Mouse (Mus musculus): ENCODE data around the gene Plppr2. TPM values are rescaled to one million over a fixed set of nuclear protein-coding genes. Genes with fewer than 3 reads are reported as not detected.

Gene Plppr2
- polyA plus RNA-seq, 1 experiment from 2014 or later: 9.5 TPM

GRCm38 (mm10) chr9:21923490-21924098 is 13.2 kb upstream of the Plppr2 start:
- 71% methylated on average over 3 of the region's 3 CpGs for WGBS
- no peak overlapping the region for H3K27ac ChIP-seq (replicated peaks)

DNA sequence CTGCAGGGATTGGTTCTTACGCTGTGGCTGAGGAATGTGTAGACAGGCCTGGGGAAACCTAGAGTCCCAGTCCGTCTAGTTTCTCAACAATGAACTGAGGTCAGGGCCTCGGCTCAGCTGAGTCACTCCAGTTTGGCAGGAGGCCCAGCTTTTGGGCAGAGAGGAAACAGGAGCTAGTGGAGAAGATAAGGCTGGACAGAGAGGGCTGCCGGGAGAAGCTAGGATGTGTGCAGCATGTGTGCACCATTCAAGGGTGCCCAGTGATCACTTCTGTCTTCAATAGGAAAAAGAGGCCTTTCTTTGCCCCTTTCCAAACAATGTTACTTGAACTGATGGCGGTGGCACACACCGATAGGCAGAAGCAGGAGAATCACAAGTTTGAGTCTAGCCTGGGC is 12.7 kb upstream of the Plppr2 start:
- 82% methylated on average over 6 of the region's 6 CpGs for WGBS
- Histone ChIP-seq H3K9me3 (no peaks in the 10 kb centered on the region), H3K4me3 (no peak overlapping the region), H3K27ac (replicated peaks) (no peak overlapping the region), H3K4me1 (peaks cover 17% of the 10 kb centered on the region), H3K27me3 (replicated peaks; ENCODE audit: low read depth, poor library complexity, severe bottlenecking) (no peaks in the 10 kb centered on the region), H3K36me3 (replicated peaks) (peaks cover 22% of the 10 kb centered on the region; the same call in 1 of the 2 replicates)
- no peak for DNase-seq (ENCODE audit: low spot score)

More at GRCm38 (mm10) chr9:21923490-21924098, 13.2 kb upstream of the Plppr2 start:
- H3K27me3 ChIP-seq (replicated peaks; ENCODE audit: low read depth, poor library complexity, severe bottlenecking): no peaks in the 10 kb centered on the region
- no peaks in the 10 kb centered on the region for H3K9me3 ChIP-seq
- no peak overlapping the region for H3K4me3 ChIP-seq
- H3K36me3 ChIP-seq (replicated peaks): peaks cover 22% of the 10 kb centered on the region; the same call in 1 of the 2 replicates
- peaks cover 17% of the 10 kb centered on the region for H3K4me1 ChIP-seq
- no peak for DNase-seq (ENCODE audit: low spot score)

DNA sequence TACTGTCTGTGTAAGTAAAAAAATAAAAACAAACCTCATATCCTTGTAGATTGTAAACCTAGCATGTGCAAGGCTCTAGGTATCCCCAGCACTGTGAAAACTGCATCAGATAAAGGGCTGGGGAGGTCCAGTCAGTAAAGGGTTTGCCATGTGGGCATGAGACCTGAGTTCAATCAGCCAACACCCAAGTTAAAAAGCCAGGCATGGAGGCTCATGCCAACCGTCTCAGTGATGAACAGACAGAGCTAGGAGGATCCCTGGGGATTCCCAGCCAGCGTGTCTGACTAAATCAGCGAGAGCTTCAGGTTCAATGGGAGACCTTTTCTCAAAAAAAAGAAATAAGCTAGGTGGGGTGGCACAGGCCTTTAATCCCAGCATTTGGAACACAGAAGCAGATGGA is 11.8 kb upstream of the Plppr2 start:
- H3K4me3 ChIP-seq: no peak overlapping the region
- WGBS: 91% methylated on average over 3 of the region's 3 CpGs
- H3K9me3 ChIP-seq: no peaks in the 10 kb centered on the region
- no peaks in the 10 kb centered on the region for H3K27me3 ChIP-seq (replicated peaks; ENCODE audit: low read depth, poor library complexity, severe bottlenecking)
- no peak for DNase-seq (ENCODE audit: low spot score)
- H3K4me1 ChIP-seq: peaks cover 17% of the 10 kb centered on the region
- H3K36me3 ChIP-seq (replicated peaks): peaks cover 22% of the 10 kb centered on the region; the same call in 1 of the 2 replicates
- no peak overlapping the region for H3K27ac ChIP-seq (replicated peaks)

GRCm38 (mm10) chr9:21925506-21925905 is 11.3 kb upstream of the Plppr2 start:
- Histone ChIP-seq H3K27me3 (replicated peaks; ENCODE audit: low read depth, poor library complexity, severe bottlenecking) (no peaks in the 10 kb centered on the region), H3K4me3 (no peak overlapping the region), H3K36me3 (replicated peaks) (peaks cover 22% of the 10 kb centered on the region; the same call in 1 of the 2 replicates), H3K27ac (replicated peaks) (no peak overlapping the region), H3K4me1 (peaks cover 17% of the 10 kb centered on the region), H3K9me3 (no peaks in the 10 kb centered on the region)
- no peak for DNase-seq (ENCODE audit: low spot score)
- WGBS: 97% methylated on average over 1 of the region's 1 CpGs

DNA sequence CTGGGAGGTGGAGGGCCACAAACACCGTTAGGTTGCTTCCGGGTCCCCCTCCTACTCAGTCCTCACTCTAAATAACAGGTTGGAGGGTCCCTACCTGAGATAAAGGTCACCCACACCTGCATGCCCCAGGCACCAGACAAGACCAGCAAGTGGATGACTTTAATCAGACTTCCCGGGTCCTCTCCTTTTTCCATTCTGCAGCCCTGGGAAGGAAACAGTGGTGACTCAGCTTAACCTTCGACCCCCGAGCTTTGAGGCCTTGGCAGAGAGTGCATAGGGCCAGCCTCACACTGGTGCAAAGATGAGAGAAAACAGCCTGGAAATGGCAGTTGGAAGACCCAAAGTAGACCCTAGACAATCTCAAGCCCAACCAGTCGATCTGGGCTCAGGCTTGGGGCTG is 10.7 kb upstream of the Plppr2 start:
- Histone ChIP-seq H3K9me3 (no peaks in the 10 kb centered on the region), H3K4me1 (peaks cover 17% of the 10 kb centered on the region), H3K4me3 (peak overlapping the region; percentile 63), H3K27ac (replicated peaks) (no peak overlapping the region), H3K27me3 (replicated peaks; ENCODE audit: low read depth, poor library complexity, severe bottlenecking) (no peaks in the 10 kb centered on the region), H3K36me3 (replicated peaks) (peaks cover 22% of the 10 kb centered on the region; the same call in 1 of the 2 replicates)
- WGBS: 76% methylated on average over 6 of the region's 6 CpGs
- DNase-seq (ENCODE audit: low spot score): no peak

- peaks cover 19% of the 10 kb centered on the region; the same call in 1 of the 2 replicates for H3K36me3 ChIP-seq (replicated peaks)
- no peaks in the 10 kb centered on the region for H3K9me3 ChIP-seq
- H3K4me1 ChIP-seq: peaks cover 17% of the 10 kb centered on the region
- 5% methylated on average over 6 of the region's 6 CpGs for WGBS
- H3K27ac ChIP-seq (replicated peaks): peak overlapping the region; percentile 81
- H3K4me3 ChIP-seq: peak overlapping the region; percentile 63
- DNase-seq (ENCODE audit: low spot score): no peak
- no peaks in the 10 kb centered on the region for H3K27me3 ChIP-seq (replicated peaks; ENCODE audit: low read depth, poor library complexity, severe bottlenecking)
Observed at GRCm38 (mm10) chr9:21926784-21927183, 10.0 kb upstream of the Plppr2 start.

DNA sequence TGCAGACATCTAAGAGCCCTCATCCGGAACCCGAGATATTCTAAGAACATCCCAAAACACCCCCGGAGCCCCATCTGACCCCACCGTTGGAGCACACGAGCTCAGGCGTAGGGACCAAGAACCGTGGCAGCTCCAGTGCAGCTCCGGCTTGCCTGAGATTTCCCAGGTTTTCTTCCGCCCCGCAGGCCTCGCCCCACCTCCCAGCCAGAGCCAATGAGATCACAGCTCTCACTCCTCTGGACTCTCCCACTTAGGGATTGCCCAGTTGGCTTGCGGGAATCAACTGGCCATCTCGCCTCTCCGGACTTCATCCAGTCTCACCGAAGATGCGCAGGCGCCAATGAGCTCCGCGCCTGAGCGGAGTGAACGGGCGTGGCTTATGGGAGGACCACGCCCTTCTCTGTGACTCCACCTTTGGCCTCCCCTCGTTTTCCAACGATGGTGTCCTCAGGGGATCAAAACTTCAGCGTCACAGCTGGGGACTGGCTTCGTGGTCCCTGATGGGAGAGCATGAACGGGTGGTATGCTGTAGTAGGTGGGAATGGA is 9.6 kb upstream of the Plppr2 start, which contains the start of the genes Ccdc159 and Tmem205:
Gene Ccdc159 (plus strand): TSS at position 264 of the 546 bp plus-strand sequence.
Gene Tmem205 (minus strand): TSS at position 349 of the 546 bp plus-strand sequence.
- H3K36me3 ChIP-seq (replicated peaks): peaks cover 17% of the 10 kb centered on the region; the same call in 1 of the 2 replicates
- H3K4me3 ChIP-seq: peak within 1 kb of the TSS; percentile 63
- peak within 1 kb of the TSS; percentile 81 for H3K27ac ChIP-seq (replicated peaks)
- no peaks in the 10 kb centered on the region for H3K27me3 ChIP-seq (replicated peaks; ENCODE audit: low read depth, poor library complexity, severe bottlenecking)
- under 1% methylated on average over 28 of the region's 28 CpGs for WGBS
- peak; percentile 96 for DNase-seq (ENCODE audit: low spot score)
- H3K4me1 ChIP-seq: peaks cover 17% of the 10 kb centered on the region
- H3K9me3 ChIP-seq: no peaks in the 10 kb centered on the region

GRCm38 (mm10) chr9:21929208-21929607 is 7.6 kb upstream of the Plppr2 start:
- peaks cover 12% of the 10 kb centered on the region for H3K27me3 ChIP-seq (replicated peaks; ENCODE audit: low read depth, poor library complexity, severe bottlenecking)
- H3K4me1 ChIP-seq: peaks cover 17% of the 10 kb centered on the region
- 80% methylated on average over 3 of the region's 3 CpGs for WGBS
- no peak overlapping the region for H3K27ac ChIP-seq (replicated peaks)
- H3K36me3 ChIP-seq (replicated peaks): peaks cover 12% of the 10 kb centered on the region; the same call in 1 of the 2 replicates
- H3K4me3 ChIP-seq: no peak overlapping the region
- DNase-seq (ENCODE audit: low spot score): no peak
- H3K9me3 ChIP-seq: no peaks in the 10 kb centered on the region

GRCm38 (mm10) chr9:21932006-21932405 is 4.8 kb upstream of the Plppr2 start:
- H3K4me1 ChIP-seq: peaks cover 16% of the 10 kb centered on the region
- no peak overlapping the region for H3K4me3 ChIP-seq
- no peaks in the 10 kb centered on the region for H3K9me3 ChIP-seq
- no peaks in the 10 kb centered on the region for H3K36me3 ChIP-seq (replicated peaks)
- no peak overlapping the region for H3K27ac ChIP-seq (replicated peaks)
- no peak for DNase-seq (ENCODE audit: low spot score)
- WGBS: 66% methylated on average over 2 of the region's 2 CpGs
- peaks cover 21% of the 10 kb centered on the region for H3K27me3 ChIP-seq (replicated peaks; ENCODE audit: low read depth, poor library complexity, severe bottlenecking)

- no peak overlapping the region for H3K27ac ChIP-seq (replicated peaks)
- no peaks in the 10 kb centered on the region for H3K36me3 ChIP-seq (replicated peaks)
- peaks cover 21% of the 10 kb centered on the region for H3K27me3 ChIP-seq (replicated peaks; ENCODE audit: low read depth, poor library complexity, severe bottlenecking)
- no peak for DNase-seq (ENCODE audit: low spot score)
- no peaks in the 10 kb centered on the region for H3K9me3 ChIP-seq
- 55% methylated on average over 12 of the region's 12 CpGs for WGBS
- no peak overlapping the region for H3K4me3 ChIP-seq
- H3K4me1 ChIP-seq: peaks cover 18% of the 10 kb centered on the region
Observed at GRCm38 (mm10) chr9:21932445-21933137, 4.2 kb upstream of the Plppr2 start.

GRCm38 (mm10) chr9:21934021-21934420 is 2.8 kb upstream of the Plppr2 start:
- no peak for DNase-seq (ENCODE audit: low spot score)
- H3K27ac ChIP-seq (replicated peaks): no peak overlapping the region
- no peaks in the 10 kb centered on the region for H3K36me3 ChIP-seq (replicated peaks)
- peaks cover 25% of the 10 kb centered on the region for H3K27me3 ChIP-seq (replicated peaks; ENCODE audit: low read depth, poor library complexity, severe bottlenecking)
- no peaks in the 10 kb centered on the region for H3K9me3 ChIP-seq
- H3K4me1 ChIP-seq: peaks cover 24% of the 10 kb centered on the region
- no peak overlapping the region for H3K4me3 ChIP-seq
- 92% methylated on average over 12 of the region's 12 CpGs for WGBS

- H3K4me3 ChIP-seq: no peak overlapping the region
- no peaks in the 10 kb centered on the region for H3K9me3 ChIP-seq
- 86% methylated on average over 7 of the region's 7 CpGs for WGBS
- H3K27ac ChIP-seq (replicated peaks): no peak overlapping the region
- H3K4me1 ChIP-seq: peaks cover 24% of the 10 kb centered on the region
- no peak for DNase-seq (ENCODE audit: low spot score)
- H3K36me3 ChIP-seq (replicated peaks): no peaks in the 10 kb centered on the region
- peaks cover 25% of the 10 kb centered on the region for H3K27me3 ChIP-seq (replicated peaks; ENCODE audit: low read depth, poor library complexity, severe bottlenecking)
Observed at GRCm38 (mm10) chr9:21935466-21936131, 1.2 kb upstream of the Plppr2 start.
